Mouse (Mus musculus): Measurements from ENCODE around the gene Ercc2. TPM values are rescaled to one million over a fixed set of nuclear protein-coding genes. Genes with fewer than 3 reads are reported as not detected.

Gene Ercc2
- polyA plus RNA-seq, 1 experiment from 2014 or later = 11.8 TPM

GRCm38 (mm10) chr7:19420821-19421636 lies 39.2 kb downstream of the Ercc2 start:
- no peaks in the 10 kb centered on the region for H3K9me3 ChIP-seq (ENCODE audit: control insufficient read depth, low read length)
- WGBS = 13% methylated on average over 43 of the region's 43 CpGs
- peak overlapping the region; percentile 15 for H3K4me3 ChIP-seq (ENCODE audit: low read depth, low read length)
- H3K36me3 ChIP-seq (ENCODE audit: control insufficient read depth, insufficient read depth, low read length) = peaks cover 3% of the 10 kb centered on the region; the same call in 1 of the 2 replicates
- ATAC-seq (ENCODE audit: insufficient number of reproducible peaks, low FRiP score, low TSS enrichment, low read depth) (peak; percentile 90), DNase-seq (ENCODE audit: low spot score) (peak; percentile 85)
- peak overlapping the region; percentile 35 for H3K4me2 ChIP-seq (ENCODE audit: low read depth, severe bottlenecking)
- no peaks in the 10 kb centered on the region for H3K4me1 ChIP-seq (ENCODE audit: control insufficient read depth, insufficient read depth, low read length)
- no peak overlapping the region for H3K27ac ChIP-seq (replicated peaks; ENCODE audit: low read depth, low read length)
- H3K27me3 ChIP-seq (ENCODE audit: control insufficient read depth, insufficient read depth, low read length) = peaks cover 28% of the 10 kb centered on the region
- H3K9ac ChIP-seq (ENCODE audit: low read length) = no peak overlapping the region

GRCm38 (mm10) chr7:19423083-19423482 lies 41.3 kb downstream of the Ercc2 start:
- no peak overlapping the region for H3K4me3 ChIP-seq (ENCODE audit: low read depth, low read length)
- H3K27ac ChIP-seq (replicated peaks; ENCODE audit: low read depth, low read length) = no peak overlapping the region
- DNase-seq (ENCODE audit: low spot score) (no peak), ATAC-seq (ENCODE audit: insufficient number of reproducible peaks, low FRiP score, low TSS enrichment, low read depth) (no peak)
- H3K4me1 ChIP-seq (ENCODE audit: control insufficient read depth, insufficient read depth, low read length) = no peaks in the 10 kb centered on the region
- H3K9ac ChIP-seq (ENCODE audit: low read length) = no peak overlapping the region
- 85% methylated on average over 3 of the region's 3 CpGs for WGBS
- H3K9me3 ChIP-seq (ENCODE audit: control insufficient read depth, low read length) = no peaks in the 10 kb centered on the region
- no peak overlapping the region for H3K4me2 ChIP-seq (ENCODE audit: low read depth, severe bottlenecking)
- peaks cover 16% of the 10 kb centered on the region for H3K36me3 ChIP-seq (ENCODE audit: control insufficient read depth, insufficient read depth, low read length)
- peaks cover 28% of the 10 kb centered on the region for H3K27me3 ChIP-seq (ENCODE audit: control insufficient read depth, insufficient read depth, low read length)

- H3K9ac ChIP-seq (ENCODE audit: low read length) = no peak overlapping the region
- WGBS = 54% methylated on average over 4 of the region's 4 CpGs
- H3K9me3 ChIP-seq (ENCODE audit: control insufficient read depth, low read length) = no peaks in the 10 kb centered on the region
- H3K36me3 ChIP-seq (ENCODE audit: control insufficient read depth, insufficient read depth, low read length) = peaks cover 16% of the 10 kb centered on the region
- H3K4me2 ChIP-seq (ENCODE audit: low read depth, severe bottlenecking) = no peak overlapping the region
- no peak overlapping the region for H3K27ac ChIP-seq (replicated peaks; ENCODE audit: low read depth, low read length)
- DNase-seq (ENCODE audit: low spot score) (no peak), ATAC-seq (ENCODE audit: insufficient number of reproducible peaks, low FRiP score, low TSS enrichment, low read depth) (no peak)
- H3K27me3 ChIP-seq (ENCODE audit: control insufficient read depth, insufficient read depth, low read length) = peaks cover 21% of the 10 kb centered on the region
- H3K4me1 ChIP-seq (ENCODE audit: control insufficient read depth, insufficient read depth, low read length) = no peaks in the 10 kb centered on the region
- no peak overlapping the region for H3K4me3 ChIP-seq (ENCODE audit: low read depth, low read length)
Observed at GRCm38 (mm10) chr7:19424051-19424450, 42.2 kb downstream of the Ercc2 start.

- no peaks in the 10 kb centered on the region for H3K27me3 ChIP-seq (ENCODE audit: control insufficient read depth, insufficient read depth, low read length)
- H3K4me1 ChIP-seq (ENCODE audit: control insufficient read depth, insufficient read depth, low read length) = no peaks in the 10 kb centered on the region
- no peak overlapping the region for H3K9ac ChIP-seq (ENCODE audit: low read length)
- H3K4me2 ChIP-seq (ENCODE audit: low read depth, severe bottlenecking) = no peak overlapping the region
- H3K27ac ChIP-seq (replicated peaks; ENCODE audit: low read depth, low read length) = no peak overlapping the region
- H3K36me3 ChIP-seq (ENCODE audit: control insufficient read depth, insufficient read depth, low read length) = peaks cover 19% of the 10 kb centered on the region
- DNase-seq (ENCODE audit: low spot score) = no peak
- WGBS = 73% methylated on average over 6 of the region's 6 CpGs
- H3K9me3 ChIP-seq (ENCODE audit: control insufficient read depth, low read length) = no peaks in the 10 kb centered on the region
- H3K4me3 ChIP-seq (ENCODE audit: low read depth, low read length) = no peak overlapping the region
- no peak for ATAC-seq (ENCODE audit: insufficient number of reproducible peaks, low FRiP score, low TSS enrichment, low read depth)
Observed at GRCm38 (mm10) chr7:19426349-19426748, 44.5 kb downstream of the Ercc2 start.

- H3K4me3 ChIP-seq (ENCODE audit: low read depth, low read length) = no peak overlapping the region
- WGBS = 93% methylated on average over 6 of the region's 6 CpGs
- no peak for DNase-seq (ENCODE audit: low spot score)
- H3K27ac ChIP-seq (replicated peaks; ENCODE audit: low read depth, low read length) = no peak overlapping the region
- H3K4me2 ChIP-seq (ENCODE audit: low read depth, severe bottlenecking) = no peak overlapping the region
- no peaks in the 10 kb centered on the region for H3K9me3 ChIP-seq (ENCODE audit: control insufficient read depth, low read length)
- H3K36me3 ChIP-seq (ENCODE audit: control insufficient read depth, insufficient read depth, low read length) = peaks cover 22% of the 10 kb centered on the region
- no peak overlapping the region for H3K9ac ChIP-seq (ENCODE audit: low read length)
- ATAC-seq (ENCODE audit: insufficient number of reproducible peaks, low FRiP score, low TSS enrichment, low read depth) = no peak
- H3K27me3 ChIP-seq (ENCODE audit: control insufficient read depth, insufficient read depth, low read length) = no peaks in the 10 kb centered on the region
- no peaks in the 10 kb centered on the region for H3K4me1 ChIP-seq (ENCODE audit: control insufficient read depth, insufficient read depth, low read length)
Observed at GRCm38 (mm10) chr7:19426888-19427287, 45.1 kb downstream of the Ercc2 start.

- no peak overlapping the region for H3K4me2 ChIP-seq (ENCODE audit: low read depth, severe bottlenecking)
- H3K9ac ChIP-seq (ENCODE audit: low read length) = no peak overlapping the region
- H3K27me3 ChIP-seq (ENCODE audit: control insufficient read depth, insufficient read depth, low read length) = no peaks in the 10 kb centered on the region
- ATAC-seq (ENCODE audit: insufficient number of reproducible peaks, low FRiP score, low TSS enrichment, low read depth) (no peak), DNase-seq (ENCODE audit: low spot score) (no peak)
- WGBS = 74% methylated on average over 15 of the region's 15 CpGs
- H3K9me3 ChIP-seq (ENCODE audit: control insufficient read depth, low read length) = 0 out of 2 replicates have a peak, but pooled peaks cover 3% of the 10 kb centered on the region
- H3K4me3 ChIP-seq (ENCODE audit: low read depth, low read length) = no peak overlapping the region
- H3K4me1 ChIP-seq (ENCODE audit: control insufficient read depth, insufficient read depth, low read length) = no peaks in the 10 kb centered on the region
- H3K27ac ChIP-seq (replicated peaks; ENCODE audit: low read depth, low read length) = no peak overlapping the region
- peaks cover 33% of the 10 kb centered on the region for H3K36me3 ChIP-seq (ENCODE audit: control insufficient read depth, insufficient read depth, low read length)
Observed at GRCm38 (mm10) chr7:19427999-19428650, 46.3 kb downstream of the Ercc2 start.

GRCm38 (mm10) chr7:19429726-19430125 lies 47.9 kb downstream of the Ercc2 start:
- Histone ChIP-seq H3K9ac (ENCODE audit: low read length) (no peak overlapping the region), H3K4me3 (ENCODE audit: low read depth, low read length) (no peak overlapping the region), H3K27ac (replicated peaks; ENCODE audit: low read depth, low read length) (no peak overlapping the region), H3K36me3 (ENCODE audit: control insufficient read depth, insufficient read depth, low read length) (peaks cover 48% of the 10 kb centered on the region), H3K4me2 (ENCODE audit: low read depth, severe bottlenecking) (no peak overlapping the region), H3K27me3 (ENCODE audit: control insufficient read depth, insufficient read depth, low read length) (no peaks in the 10 kb centered on the region), H3K4me1 (ENCODE audit: control insufficient read depth, insufficient read depth, low read length) (no peaks in the 10 kb centered on the region), H3K9me3 (ENCODE audit: control insufficient read depth, low read length) (0 out of 2 replicates have a peak, but pooled peaks cover 3% of the 10 kb centered on the region)
- WGBS = 76% methylated on average over 8 of the region's 8 CpGs
- ATAC-seq (ENCODE audit: insufficient number of reproducible peaks, low FRiP score, low TSS enrichment, low read depth) (no peak), DNase-seq (ENCODE audit: low spot score) (no peak)

GRCm38 (mm10) chr7:19430402-19430801 lies 48.6 kb downstream of the Ercc2 start:
- no peak for DNase-seq (ENCODE audit: low spot score)
- peaks cover 50% of the 10 kb centered on the region for H3K36me3 ChIP-seq (ENCODE audit: control insufficient read depth, insufficient read depth, low read length)
- WGBS = 92% methylated on average over 6 of the region's 6 CpGs
- ATAC-seq (ENCODE audit: insufficient number of reproducible peaks, low FRiP score, low TSS enrichment, low read depth) = no peak
- H3K9ac ChIP-seq (ENCODE audit: low read length) = no peak overlapping the region
- 0 out of 2 replicates have a peak, but pooled peaks cover 3% of the 10 kb centered on the region for H3K9me3 ChIP-seq (ENCODE audit: control insufficient read depth, low read length)
- no peaks in the 10 kb centered on the region for H3K4me1 ChIP-seq (ENCODE audit: control insufficient read depth, insufficient read depth, low read length)
- no peak overlapping the region for H3K4me3 ChIP-seq (ENCODE audit: low read depth, low read length)
- H3K27me3 ChIP-seq (ENCODE audit: control insufficient read depth, insufficient read depth, low read length) = no peaks in the 10 kb centered on the region
- H3K4me2 ChIP-seq (ENCODE audit: low read depth, severe bottlenecking) = no peak overlapping the region
- H3K27ac ChIP-seq (replicated peaks; ENCODE audit: low read depth, low read length) = no peak overlapping the region

All from limb, embryonic 11.5 days (tissue).